Mouse (Mus musculus) bone marrow macrophage, adult 2 months (primary cell): ENCODE results near the gene Ints14.

Experiments
- CTCF ChIP-seq: IDR thresholded peaks from 2 replicates; pipeline ENCODE4 v1.5.1; 2012; ENCODE audit warnings: low read depth, mild to moderate bottlenecking, low read length, moderate library complexity
- POLR2A ChIP-seq: IDR thresholded peaks from 2 replicates; pipeline ENCODE4 v1.6.1; 2012; ENCODE audit warnings: mild to moderate bottlenecking, low read depth, low read length, borderline replicate concordance

- TF ChIP-seq CTCF (no peak), POLR2A (no peak)
Measured at GRCm38 (mm10) chr9:65020128-65020527, 59.4 kb downstream of the Ints14 start.
